Mouse (Mus musculus) limb, embryonic 10.5 days (tissue): ENCODE data around the gene Map2k6. TPM values are rescaled to one million over a fixed set of nuclear protein-coding genes. Genes with fewer than 3 reads are reported as not detected.

Experiments
- DNase-seq: peaks from one replicate; pipeline ENCODE4 v3.0.0-alpha.2; 2017; ENCODE audit warnings: low spot score
- H3K27ac ChIP-seq: fragments of 300-500 bp; sonication (generic); 2 replicates; pipeline ENCODE4 v1.5.1; 2016; ENCODE audit warnings: mild to moderate bottlenecking
- H3K27me3 ChIP-seq: fragments of 300-500 bp; sonication (generic); 2 replicates; pipeline ENCODE4 v1.6.1; 2016; ENCODE audit warnings: low read depth, mild to moderate bottlenecking; ENCODE audit not compliant: poor library complexity, severe bottlenecking
- H3K36me3 ChIP-seq: fragments of 300-500 bp; sonication (generic); 2 replicates; pipeline ENCODE4 v1.6.1; 2016; ENCODE audit warnings: mild to moderate bottlenecking, moderate library complexity
- H3K4me1 ChIP-seq: fragments of 300-500 bp; sonication (generic); 2 replicates; pipeline ENCODE4 v1.6.1; 2016
- H3K4me3 ChIP-seq: fragments of 300-500 bp; sonication (generic); 2 replicates; pipeline ENCODE4 v1.5.1; 2016; ENCODE audit warnings: mild to moderate bottlenecking, moderate library complexity
- H3K9me3 ChIP-seq: fragments of 300-500 bp; sonication (generic); replicated peaks from 2 replicates; pipeline ENCODE4 v1.6.1; 2016; ENCODE audit warnings: mild to moderate bottlenecking
- WGBS: fragments of 180-500 bp; shearing (Covaris S2); methylation state at CpG from one replicate; pipeline ENCODE4 v1.1.7; 2016; 5-methylcytosine and 5-hydroxymethylcytosine counted together
- polyA plus RNA-seq: library from polyadenylated mRNA; unstranded; fragments of >200 nt; fragmentation: Nextera tagmentation; extraction: Ambion mirVana; gene quantifications from 2 replicates; pipeline ENCODE4 v1.2.1, GENCODE M21; 2016

Gene Map2k6
- polyA plus RNA-seq, 1 experiment from 2014 or later = 49.1 TPM

- H3K27ac ChIP-seq = no peak overlapping the region
- peaks cover 15% of the 10 kb centered on the region; the same call in 1 of the 2 replicates for H3K36me3 ChIP-seq
- H3K27me3 ChIP-seq = no peaks in the 10 kb centered on the region
- no peaks in the 10 kb centered on the region for H3K9me3 ChIP-seq
- DNase-seq = no peak
- no peaks in the 10 kb centered on the region for H3K4me1 ChIP-seq
- WGBS = 88% methylated on average over 7 of the region's 7 CpGs
- no peak overlapping the region for H3K4me3 ChIP-seq
These were observed 15.3 kb downstream of the Map2k6 start for GRCm38 (mm10) chr11:110414263-110414662.

- no peak overlapping the region for H3K27ac ChIP-seq
These were observed 17.8 kb downstream of the Map2k6 start for GRCm38 (mm10) chr11:110416691-110417090.

DNA sequence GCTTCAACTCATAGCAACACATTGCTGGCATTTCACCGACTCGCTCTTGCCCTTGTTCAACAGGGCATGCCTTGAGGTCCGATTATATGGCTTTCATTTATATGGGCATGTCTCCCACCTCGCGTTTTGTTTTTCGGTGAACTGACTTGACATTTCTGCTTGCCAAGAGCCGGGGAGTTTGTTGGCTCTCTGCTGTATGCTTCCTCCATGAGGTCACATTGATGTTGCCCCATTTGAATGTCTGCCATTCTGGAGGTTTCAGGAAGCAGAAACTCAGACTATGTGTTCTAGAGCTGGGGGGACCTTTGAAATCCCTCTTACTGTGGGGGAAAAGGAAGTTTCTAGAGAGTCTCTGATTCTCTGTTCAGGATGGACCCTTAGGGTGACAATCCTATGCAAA, 21.5 kb downstream of the Map2k6 start:
- H3K36me3 ChIP-seq = peaks cover 10% of the 10 kb centered on the region; the same call in 1 of the 2 replicates
- no peak for DNase-seq
- no peaks in the 10 kb centered on the region for H3K9me3 ChIP-seq
- H3K27ac ChIP-seq = no peak overlapping the region
- no peaks in the 10 kb centered on the region for H3K4me1 ChIP-seq
- 95% methylated on average over 7 of the region's 7 CpGs for WGBS
- H3K27me3 ChIP-seq = no peaks in the 10 kb centered on the region
- H3K4me3 ChIP-seq = no peak overlapping the region

More at GRCm38 (mm10) chr11:110416691-110417090, 17.8 kb downstream of the Map2k6 start:
- DNase-seq = no peak
- Histone ChIP-seq H3K36me3 (peaks cover 10% of the 10 kb centered on the region; the same call in 1 of the 2 replicates), H3K27me3 (no peaks in the 10 kb centered on the region), H3K4me3 (no peak overlapping the region), H3K9me3 (no peaks in the 10 kb centered on the region), H3K4me1 (no peaks in the 10 kb centered on the region)
- 95% methylated on average over 6 of the region's 6 CpGs for WGBS

DNA sequence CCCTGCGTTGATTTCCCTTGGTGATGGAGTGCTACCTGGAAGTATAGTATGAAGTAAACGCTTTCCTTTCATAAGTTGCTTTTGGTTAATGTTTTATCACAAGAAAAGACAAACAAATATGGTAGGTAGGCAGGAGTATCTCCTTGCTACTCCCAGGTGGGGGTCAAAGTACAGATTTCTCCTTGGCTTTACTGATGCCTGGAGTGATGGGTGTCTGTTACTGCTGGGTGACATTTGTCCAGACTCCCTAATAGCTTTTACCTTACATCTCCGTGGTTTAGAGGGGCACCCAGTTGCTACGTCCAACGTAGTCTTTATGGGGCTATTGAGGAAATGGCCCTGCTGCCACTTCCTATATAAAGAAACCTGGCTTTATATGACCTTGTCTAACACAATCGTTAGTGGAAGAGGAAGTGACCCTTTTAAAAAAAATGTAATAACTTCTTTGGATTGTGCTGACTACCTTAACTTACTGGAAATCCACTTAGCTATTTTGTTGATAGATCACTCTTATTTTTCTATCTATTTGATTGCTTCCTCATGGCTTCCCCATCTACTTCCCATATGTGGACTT, 27.7 kb downstream of the Map2k6 start:
- 68% methylated on average over 6 of the region's 6 CpGs for WGBS
- DNase-seq = no peak

DNA sequence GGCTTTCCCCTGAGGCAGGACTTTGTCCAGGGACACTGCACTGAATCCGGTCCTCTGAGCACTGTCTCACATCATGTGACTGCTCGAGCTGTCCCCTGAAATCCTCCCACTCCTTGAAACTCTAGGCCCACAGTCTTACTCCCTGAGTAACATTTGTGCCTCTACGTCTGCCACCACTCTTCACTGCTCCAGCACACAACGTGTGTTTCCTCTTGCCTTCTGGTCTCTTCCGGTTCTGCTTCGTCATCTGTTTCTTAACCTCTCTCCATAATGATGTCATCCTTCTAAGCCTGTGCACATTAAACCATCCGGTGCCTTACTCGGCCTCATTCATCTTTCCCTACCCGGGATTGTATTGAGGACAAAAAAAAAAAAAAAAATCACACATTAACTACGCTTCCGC, 28.2 kb downstream of the Map2k6 start:
- no peak for DNase-seq
- WGBS = 74% methylated on average over 11 of the region's 11 CpGs
- H3K4me1 ChIP-seq = peaks cover 29% of the 10 kb centered on the region

More for the DNA sequence above, 27.7 kb downstream of the Map2k6 start:
- H3K27me3 ChIP-seq = no peaks in the 10 kb centered on the region
- no peaks in the 10 kb centered on the region for H3K36me3 ChIP-seq
- no peaks in the 10 kb centered on the region for H3K9me3 ChIP-seq
- no peak overlapping the region for H3K27ac ChIP-seq
- no peak overlapping the region for H3K4me3 ChIP-seq
- peaks cover 29% of the 10 kb centered on the region for H3K4me1 ChIP-seq

GRCm38 (mm10) chr11:110428999-110429398, 30.1 kb downstream of the Map2k6 start:
- H3K9me3 ChIP-seq = no peaks in the 10 kb centered on the region
- no peak for DNase-seq
- no peaks in the 10 kb centered on the region for H3K27me3 ChIP-seq
- H3K4me3 ChIP-seq = no peak overlapping the region
- peaks cover 2% of the 10 kb centered on the region; the same call in 1 of the 2 replicates for H3K36me3 ChIP-seq
- WGBS = 86% methylated on average over 6 of the region's 6 CpGs
- H3K4me1 ChIP-seq = peaks cover 29% of the 10 kb centered on the region
- H3K27ac ChIP-seq = no peak overlapping the region

More for the DNA sequence above, 28.2 kb downstream of the Map2k6 start:
- no peaks in the 10 kb centered on the region for H3K36me3 ChIP-seq
- no peaks in the 10 kb centered on the region for H3K9me3 ChIP-seq
- no peaks in the 10 kb centered on the region for H3K27me3 ChIP-seq
- H3K4me3 ChIP-seq = no peak overlapping the region
- H3K27ac ChIP-seq = no peak overlapping the region

DNA sequence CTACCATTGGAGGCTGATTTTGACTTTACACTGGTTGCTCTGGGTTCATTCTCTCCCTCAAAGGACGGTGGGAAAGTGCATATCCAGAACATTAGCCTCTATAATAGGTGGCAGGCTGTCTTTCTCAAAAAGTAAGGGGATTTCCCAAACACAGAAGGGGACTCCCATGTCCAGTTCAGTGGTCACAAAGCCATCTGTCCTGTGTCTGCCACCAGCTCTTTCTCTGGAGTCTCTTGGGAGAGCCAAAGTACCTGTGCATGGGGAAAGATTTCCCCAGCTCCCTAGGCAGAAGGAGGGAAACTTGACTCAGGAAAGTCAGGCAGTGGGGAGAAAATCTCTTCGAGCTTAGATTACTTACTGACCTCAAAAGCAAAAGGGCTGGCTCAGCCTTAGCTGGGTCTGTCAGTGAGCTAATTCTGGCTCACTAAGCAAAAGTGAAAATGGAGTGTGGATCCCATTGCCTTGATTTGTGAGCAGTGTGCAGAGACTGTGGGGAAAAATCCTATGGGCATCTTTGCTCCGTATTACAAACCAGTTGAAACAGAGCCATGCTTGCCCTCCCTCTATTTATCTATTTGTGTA, 31.0 kb downstream of the Map2k6 start:
- H3K27me3 ChIP-seq = no peaks in the 10 kb centered on the region
- WGBS = 77% methylated on average over 3 of the region's 3 CpGs
- H3K27ac ChIP-seq = no peak overlapping the region
- H3K4me1 ChIP-seq = peaks cover 29% of the 10 kb centered on the region
- H3K36me3 ChIP-seq = peaks cover 11% of the 10 kb centered on the region
- DNase-seq = no peak
- H3K4me3 ChIP-seq = no peak overlapping the region
- no peaks in the 10 kb centered on the region for H3K9me3 ChIP-seq

DNA sequence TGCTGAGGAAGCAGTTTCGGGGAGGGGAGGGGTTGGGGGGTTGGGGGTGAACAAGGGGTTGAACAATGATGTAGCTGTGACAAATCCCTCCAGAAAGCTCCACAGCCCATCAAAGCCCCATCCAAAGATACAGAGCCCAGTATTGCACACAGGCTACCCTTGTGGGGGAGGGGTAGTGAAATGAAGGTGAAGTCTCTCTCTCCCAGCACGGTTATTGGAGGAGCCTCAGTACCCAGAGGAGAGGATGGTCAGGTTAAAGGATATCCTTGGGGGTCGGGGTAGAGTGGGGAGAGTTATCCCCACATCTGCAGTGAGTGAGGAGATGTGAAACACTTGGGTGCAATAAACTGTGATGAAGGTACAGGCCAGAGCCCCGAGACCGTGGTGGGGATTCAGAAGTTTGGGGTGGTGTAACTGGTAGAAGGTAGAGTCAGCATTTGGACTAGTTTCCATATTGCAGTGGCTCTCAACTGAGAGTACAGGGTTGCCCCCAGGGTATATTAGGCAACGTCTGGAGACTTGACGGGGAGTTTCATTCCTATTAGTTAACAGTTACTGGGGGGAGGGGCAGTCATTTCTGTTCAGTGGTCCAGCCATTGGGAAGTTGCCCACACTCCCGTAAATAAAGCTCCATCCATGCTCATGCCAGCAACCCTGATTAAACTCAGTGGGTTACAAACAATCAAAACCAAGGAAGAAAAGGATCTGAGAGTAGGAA, 37.1 kb downstream of the Map2k6 start:
- DNase-seq = no peak
- Histone ChIP-seq H3K4me1 (peaks cover 36% of the 10 kb centered on the region), H3K27ac (peak overlapping the region; percentile 53), H3K27me3 (no peaks in the 10 kb centered on the region), H3K36me3 (peaks cover 43% of the 10 kb centered on the region), H3K9me3 (no peaks in the 10 kb centered on the region), H3K4me3 (no peak overlapping the region)
- whole genome bisulfite sequencing = 71% methylated on average over 8 of the region's 8 CpGs

DNA sequence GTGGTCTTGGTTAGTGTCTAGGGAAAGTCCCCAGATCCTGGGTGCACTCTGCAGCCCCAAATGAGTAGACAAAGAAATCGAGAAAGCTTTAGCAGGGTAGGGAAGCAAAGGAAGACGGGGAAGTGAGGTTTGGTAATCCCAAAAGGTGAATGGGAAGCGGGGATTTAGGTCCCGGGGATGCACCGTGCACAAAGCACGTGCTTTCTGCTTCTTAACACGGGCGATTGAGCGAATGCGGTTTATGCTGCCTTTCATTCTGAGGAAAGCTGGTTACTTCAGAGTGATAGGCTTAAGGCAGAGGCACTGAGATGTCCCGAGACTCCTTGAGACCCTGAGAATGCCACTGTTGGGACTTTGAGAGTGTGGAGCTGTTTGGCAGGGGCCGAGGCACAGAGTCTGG, 38.1 kb downstream of the Map2k6 start:
- H3K9me3 ChIP-seq = no peaks in the 10 kb centered on the region
- no peaks in the 10 kb centered on the region for H3K27me3 ChIP-seq
- H3K27ac ChIP-seq = no peak overlapping the region
- 86% methylated on average over 12 of the region's 12 CpGs for WGBS
- H3K4me1 ChIP-seq = peaks cover 36% of the 10 kb centered on the region
- H3K36me3 ChIP-seq = peaks cover 47% of the 10 kb centered on the region
- no peak for DNase-seq
- H3K4me3 ChIP-seq = no peak overlapping the region

DNA sequence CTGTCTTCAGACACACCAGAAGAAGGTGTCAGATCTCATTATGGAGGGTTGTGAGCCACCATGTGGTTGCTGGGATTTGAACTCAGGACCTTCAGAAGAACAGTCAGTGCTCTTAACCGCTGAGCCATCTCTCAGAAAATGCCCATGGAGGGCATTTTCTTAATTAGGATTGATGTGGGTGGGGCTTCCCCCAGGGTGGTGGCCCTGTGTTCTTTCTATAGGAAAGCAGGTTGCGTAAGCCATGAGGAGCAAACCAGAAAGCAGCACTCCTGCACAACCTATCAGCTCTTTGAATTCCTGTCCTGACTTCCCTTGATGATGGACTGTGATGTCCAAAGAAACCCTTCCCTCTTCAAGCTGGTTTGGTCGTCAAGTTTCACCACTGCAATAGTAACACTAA, 39.2 kb downstream of the Map2k6 start:
- Histone ChIP-seq H3K4me3 (no peak overlapping the region), H3K36me3 (peaks cover 48% of the 10 kb centered on the region), H3K27ac (no peak overlapping the region), H3K27me3 (no peaks in the 10 kb centered on the region), H3K4me1 (peaks cover 36% of the 10 kb centered on the region), H3K9me3 (no peaks in the 10 kb centered on the region)
- DNase-seq = no peak
- 96% methylated on average over 3 of the region's 3 CpGs for WGBS

DNA sequence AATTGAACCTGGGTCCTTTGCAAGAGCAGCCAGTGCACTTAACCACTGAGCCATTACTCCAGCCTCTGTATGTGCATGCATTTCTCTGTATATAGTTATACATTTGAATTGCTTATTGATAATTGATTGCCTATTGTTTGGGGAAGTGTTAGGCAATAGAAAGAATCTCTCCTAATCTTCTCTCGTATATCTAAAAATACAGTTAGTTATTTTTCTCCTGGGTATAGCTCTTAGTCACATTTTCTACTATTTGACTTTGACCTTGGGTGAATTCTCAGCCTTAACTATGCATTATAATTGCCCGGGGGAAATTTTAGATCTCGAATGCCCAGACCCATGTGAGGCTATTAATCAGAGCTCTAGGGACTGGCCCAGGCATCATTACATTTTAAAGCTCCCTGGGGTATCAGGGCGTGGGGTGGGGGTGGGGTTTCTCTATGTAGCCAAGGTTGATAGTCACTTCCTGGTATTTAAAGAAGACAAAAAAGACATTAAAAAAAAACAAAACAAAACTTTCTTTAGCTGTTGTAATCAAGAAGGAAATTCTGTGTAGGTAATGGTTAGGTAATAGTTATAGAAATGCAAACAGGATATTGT, 39.9 kb downstream of the Map2k6 start:
- Histone ChIP-seq H3K36me3 (peaks cover 48% of the 10 kb centered on the region), H3K9me3 (no peaks in the 10 kb centered on the region), H3K4me3 (no peak overlapping the region), H3K27ac (no peak overlapping the region), H3K4me1 (peaks cover 36% of the 10 kb centered on the region), H3K27me3 (no peaks in the 10 kb centered on the region)
- DNase-seq = no peak
- WGBS = 60% methylated on average over 4 of the region's 4 CpGs

DNA sequence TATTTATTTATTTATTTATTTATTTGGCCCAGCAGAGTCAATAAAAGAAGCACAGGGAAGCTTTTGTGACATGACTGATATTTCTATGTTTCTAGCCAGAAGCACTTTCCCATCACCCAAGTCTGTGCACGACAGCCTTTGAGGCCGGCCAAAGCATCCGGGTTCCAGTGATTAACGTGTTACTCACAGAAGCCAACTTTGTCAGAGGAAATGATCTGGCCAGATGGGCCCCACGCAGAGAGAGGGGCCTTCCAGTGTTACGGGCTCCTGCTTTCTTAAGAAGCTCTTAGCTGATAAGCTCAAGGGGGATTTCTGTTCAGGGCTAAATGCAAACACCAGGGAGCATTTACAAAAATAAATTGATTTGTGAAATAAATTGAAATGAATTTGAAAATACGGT, 40.4 kb downstream of the Map2k6 start:
- Histone ChIP-seq H3K4me3 (no peak overlapping the region), H3K27me3 (no peaks in the 10 kb centered on the region), H3K4me1 (peaks cover 36% of the 10 kb centered on the region), H3K36me3 (peaks cover 43% of the 10 kb centered on the region), H3K9me3 (no peaks in the 10 kb centered on the region), H3K27ac (no peak overlapping the region; the same call in 1 of the 2 replicates)
- DNase-seq = peak; percentile 40
- 54% methylated on average over 7 of the region's 7 CpGs for WGBS

DNA sequence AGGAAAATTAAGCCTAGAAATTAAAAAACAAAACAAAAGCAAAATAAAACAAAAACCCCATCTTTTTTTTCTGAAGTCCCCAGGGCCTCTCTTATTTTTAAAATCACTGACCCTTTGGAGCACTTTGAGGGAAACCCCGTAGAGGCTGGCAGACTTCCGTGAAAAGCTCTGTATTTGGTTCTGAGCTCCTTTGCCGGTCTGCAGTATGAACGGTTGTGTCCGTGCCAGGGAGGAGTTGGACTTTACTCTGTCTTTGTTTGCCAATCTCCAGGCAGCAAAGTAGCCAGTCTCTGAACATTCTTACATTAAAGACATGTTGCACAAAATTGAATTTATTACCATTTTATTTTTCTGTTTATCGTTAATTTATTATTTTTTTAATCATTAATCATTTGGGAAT, 45.7 kb downstream of the Map2k6 start:
- 91% methylated on average over 6 of the region's 6 CpGs for WGBS
- Histone ChIP-seq H3K9me3 (no peaks in the 10 kb centered on the region), H3K27ac (no peak overlapping the region), H3K4me1 (peaks cover 29% of the 10 kb centered on the region), H3K36me3 (peaks cover 23% of the 10 kb centered on the region), H3K27me3 (no peaks in the 10 kb centered on the region), H3K4me3 (no peak overlapping the region)
- no peak for DNase-seq
